Mouse (Mus musculus) adrenal gland, adult 8-10 months (tissue): ENCODE results near the gene Pinlyp. TPM values are rescaled to one million over a fixed set of nuclear protein-coding genes. Genes with fewer than 3 reads are reported as not detected.
"Not testable (repeated sequence)": the region's sequence is repeated elsewhere in the genome, so short reads cannot be mapped to it uniquely, and the experiment has no call there.

ENCODE experiments used
- DNase-seq: peaks from one replicate; pipeline ENCODE4 v3.0.0; 2022
- total RNA-seq, 4 experiments: library from RNA; stranded (reverse); gene quantifications; 2 replicates each; pipeline ENCODE4 v1.2.4; 2022

Gene Pinlyp
- total RNA-seq, 4 experiments from 2014 or later: not detected

- no peak for DNase-seq
These were observed 23.1 kb downstream of the Pinlyp start for GRCm38 (mm10) chr7:24522805-24523204.

GRCm38 (mm10) chr7:24520054-24520453, 25.9 kb downstream of the Pinlyp start:
- not testable (repeated sequence) for DNase-seq

GRCm38 (mm10) chr7:24519130-24519529, 26.8 kb downstream of the Pinlyp start:
- DNase-seq: no peak

GRCm38 (mm10) chr7:24517654-24518053, 28.3 kb downstream of the Pinlyp start:
- DNase-seq: no peak

GRCm38 (mm10) chr7:24517077-24517476, 28.8 kb downstream of the Pinlyp start:
- no peak for DNase-seq

GRCm38 (mm10) chr7:24516319-24516718, 29.6 kb downstream of the Pinlyp start:
- DNase-seq: not testable (repeated sequence)

GRCm38 (mm10) chr7:24512355-24512754, 33.6 kb downstream of the Pinlyp start, which contains the start of gene AC161166.1:
TSS of gene AC161166.1 (minus strand) at chr7:24512455.
- no peak for DNase-seq

- DNase-seq: no peak
These were observed 38.2 kb downstream of the Pinlyp start for GRCm38 (mm10) chr7:24507726-24508114.

- peak; percentile 67 for DNase-seq
These were observed 38.8 kb downstream of the Pinlyp start, which contains the start of gene Zfp428 for GRCm38 (mm10) chr7:24506838-24507725. TSS of gene Zfp428 (plus strand) at chr7:24507006.

- no peak for DNase-seq
These were observed 39.5 kb downstream of the Pinlyp start for GRCm38 (mm10) chr7:24506476-24506837.

- no peak for DNase-seq
These were observed 39.9 kb downstream of the Pinlyp start for GRCm38 (mm10) chr7:24506065-24506459.

GRCm38 (mm10) chr7:24505447-24506064, 40.4 kb downstream of the Pinlyp start:
- no peak for DNase-seq

- no peak for DNase-seq
These were observed 41.0 kb downstream of the Pinlyp start for GRCm38 (mm10) chr7:24504868-24505267.

- DNase-seq: no peak
These were observed 41.9 kb downstream of the Pinlyp start for GRCm38 (mm10) chr7:24504004-24504403.

GRCm38 (mm10) chr7:24501492-24501891, 44.4 kb downstream of the Pinlyp start:
- DNase-seq: no peak

GRCm38 (mm10) chr7:24500929-24501328, 45.0 kb downstream of the Pinlyp start:
- no peak for DNase-seq

GRCm38 (mm10) chr7:24499856-24500577, 45.9 kb downstream of the Pinlyp start:
- no peak for DNase-seq

Other genes starting within 250 kb of the Pinlyp start
- 10 to 100 TPM in 3 of 4 experiments, 1 to 10 TPM in 1; 7.9 to 19.1 (median 13.4) TPM for gene Zfp61, start 244.9 kb downstream of the Pinlyp start, total RNA-seq
- gene Zfp94, start 229.5 kb downstream of the Pinlyp start, total RNA-seq: 10 to 100 TPM in 1 of 4 experiments, 1 to 10 TPM in 3; 4.8 to 10.1 (median 7.0) TPM
- under 1 TPM in 1 of 4 experiments, not detected in 3; 0.70 TPM for gene Tescl, start 212.2 kb downstream of the Pinlyp start, total RNA-seq
- gene Lypd5, start 196.9 kb downstream of the Pinlyp start, total RNA-seq: not detected
- 1 to 10 TPM in 2 of 4 experiments, under 1 TPM in 2; 0.70 to 2.0 (median 1.2) TPM for gene Kcnn4, start 175.9 kb downstream of the Pinlyp start, total RNA-seq
- gene Smg9, start 146.5 kb downstream of the Pinlyp start, total RNA-seq: 10 to 100 TPM; 20.2 to 39.0 (median 25.9) TPM
- gene Irgc1, start 93.8 kb downstream of the Pinlyp start, total RNA-seq: not detected
- 10 to 100 TPM in 3 of 4 experiments, 1 to 10 TPM in 1; 9.6 to 19.2 (median 10.2) TPM for gene Plaur, start 83.6 kb downstream of the Pinlyp start, total RNA-seq
- 1 to 10 TPM; 3.1 to 4.7 (median 4.1) TPM for gene Cadm4, start 64.1 kb downstream of the Pinlyp start, total RNA-seq
- 1 to 10 TPM; 4.9 to 7.3 (median 5.6) TPM for gene Zfp428, start 39.1 kb downstream of the Pinlyp start, total RNA-seq
- gene AC161166.1, start 33.7 kb downstream of the Pinlyp start, total RNA-seq: not detected
- gene Irgq, start 15.4 kb downstream of the Pinlyp start, total RNA-seq: 10 to 100 TPM; 26.7 to 30.9 (median 27.8) TPM
- 10 to 100 TPM; 39.2 to 55.5 (median 46.6) TPM for gene Xrcc1, start 171 bp upstream of the Pinlyp start, total RNA-seq
- gene Ethe1, start 41.4 kb upstream of the Pinlyp start, total RNA-seq: 10 to 100 TPM; 32.4 to 44.0 (median 39.1) TPM
- gene Zfp575, start 41.5 kb upstream of the Pinlyp start, total RNA-seq: under 1 TPM; 0.20 to 0.59 (median 0.38) TPM
- 10 to 100 TPM in 2 of 4 experiments, 1 to 10 TPM in 2; 6.2 to 12.9 (median 9.9) TPM for gene Phldb3, start 64.6 kb upstream of the Pinlyp start, total RNA-seq
- under 1 TPM in 3 of 4 experiments, not detected in 1; 0.34 to 0.96 (median 0.66) TPM for gene Lypd3, start 90.4 kb upstream of the Pinlyp start, total RNA-seq
- gene Tex101, start 130.6 kb upstream of the Pinlyp start, total RNA-seq: not detected
- gene BC049730, start 163.1 kb upstream of the Pinlyp start, total RNA-seq: not detected
- gene Gm4763, start 180.8 kb upstream of the Pinlyp start, total RNA-seq: not detected
- gene Cd177, start 214.2 kb upstream of the Pinlyp start, total RNA-seq: under 1 TPM in 2 of 4 experiments, not detected in 2; 0.14 to 0.15 TPM
- under 1 TPM in 1 of 4 experiments, not detected in 3; 0.23 TPM for gene Ceacam10, start 231.1 kb upstream of the Pinlyp start, total RNA-seq